Mouse (Mus musculus): ENCODE results near the gene Slc6a4.

Slc6a4 gene

GRCm38 (mm10) chr11:76997916-76998704 lies at the start of gene Slc6a4:
Slc6a4 (plus strand) TSS chr11:76998603.
- no peak for DNase-seq

DNA sequence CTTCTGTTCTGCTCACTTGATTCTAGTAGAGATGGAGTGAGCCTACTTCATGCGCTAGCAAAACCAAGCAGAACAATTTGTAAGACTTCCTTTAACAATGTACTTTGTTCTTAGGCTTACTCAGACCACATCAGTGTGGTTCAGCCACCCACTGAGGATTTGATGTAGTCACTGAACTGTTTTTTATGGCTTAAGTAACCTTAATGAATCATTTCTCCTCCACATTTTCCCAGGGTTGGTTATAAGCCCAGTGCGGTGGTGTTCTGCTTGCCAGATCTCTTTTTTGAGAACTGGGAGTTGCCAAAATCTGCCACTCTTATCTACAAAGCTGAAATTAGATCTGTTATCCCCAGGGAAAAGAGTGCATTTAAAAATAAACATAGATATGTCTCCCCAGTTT lies 44.9 kb upstream of the Slc6a4 start:
- no peak for DNase-seq

GRCm38 (mm10) chr11:76965703-76966102 lies 32.7 kb upstream of the Slc6a4 start:
- no peak for DNase-seq

GRCm38 (mm10) chr11:76970328-76970727 lies 28.1 kb upstream of the Slc6a4 start:
- no peak for DNase-seq

DNA sequence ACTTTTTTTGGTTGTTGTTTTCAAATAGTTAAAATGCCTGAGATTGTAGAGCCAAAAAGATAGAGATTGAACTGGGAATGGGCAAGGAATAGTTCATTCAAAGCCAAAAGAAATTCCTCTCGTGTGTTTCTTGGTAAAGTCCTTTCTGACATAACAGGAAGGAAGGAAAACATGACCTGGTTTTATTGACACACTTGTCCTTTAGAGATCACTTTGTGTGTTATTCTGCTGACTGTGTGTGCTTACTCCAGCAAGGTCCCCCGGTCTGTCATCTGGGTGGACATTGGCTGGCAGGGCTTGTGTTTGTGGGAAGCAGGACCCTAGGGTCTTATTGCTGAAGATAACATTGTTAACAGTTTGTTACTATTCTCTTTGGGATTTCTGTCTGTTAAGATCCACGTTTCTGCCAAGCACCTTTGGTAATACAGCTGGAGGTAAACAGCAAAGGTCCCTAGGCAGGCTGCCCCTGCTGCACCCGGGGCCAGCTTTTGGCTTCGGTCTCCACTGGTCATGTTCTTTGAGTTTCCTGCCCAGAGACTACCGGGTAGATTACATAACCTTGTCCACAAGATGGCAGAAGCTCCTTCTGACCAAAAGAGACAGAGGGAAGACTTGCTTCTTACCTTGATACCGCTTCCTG lies 23.6 kb upstream of the Slc6a4 start:
- DNase-seq = no peak

- no peak for DNase-seq
Observed at GRCm38 (mm10) chr11:76981570-76982141, 16.7 kb upstream of the Slc6a4 start.

- no peak for DNase-seq
Observed at GRCm38 (mm10) chr11:76982415-76982814, 16.0 kb upstream of the Slc6a4 start.

GRCm38 (mm10) chr11:76983641-76984040 lies 14.8 kb upstream of the Slc6a4 start:
- DNase-seq = no peak

- DNase-seq = no peak
Observed at GRCm38 (mm10) chr11:76984173-76984572, 14.2 kb upstream of the Slc6a4 start.

DNA sequence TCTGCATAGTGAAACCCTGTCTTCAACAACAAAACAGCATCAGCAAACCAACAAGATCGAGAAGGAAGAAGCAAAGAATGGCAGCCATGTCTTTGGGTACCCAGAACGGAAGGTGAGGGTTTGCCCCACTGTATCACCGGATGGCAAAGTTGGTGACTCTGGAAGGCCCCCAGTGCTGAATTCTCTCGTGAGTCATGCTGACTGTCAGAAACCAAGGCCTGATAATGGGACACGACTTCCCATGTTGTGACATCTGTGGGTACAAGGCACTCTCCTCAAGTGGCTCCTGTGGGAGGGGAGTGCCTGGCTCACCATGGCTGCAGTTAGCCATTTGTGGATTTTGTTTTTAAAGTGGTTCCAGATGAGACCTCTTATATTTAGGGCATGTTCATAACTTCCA lies 7.6 kb upstream of the Slc6a4 start:
- no peak for DNase-seq

DNA sequence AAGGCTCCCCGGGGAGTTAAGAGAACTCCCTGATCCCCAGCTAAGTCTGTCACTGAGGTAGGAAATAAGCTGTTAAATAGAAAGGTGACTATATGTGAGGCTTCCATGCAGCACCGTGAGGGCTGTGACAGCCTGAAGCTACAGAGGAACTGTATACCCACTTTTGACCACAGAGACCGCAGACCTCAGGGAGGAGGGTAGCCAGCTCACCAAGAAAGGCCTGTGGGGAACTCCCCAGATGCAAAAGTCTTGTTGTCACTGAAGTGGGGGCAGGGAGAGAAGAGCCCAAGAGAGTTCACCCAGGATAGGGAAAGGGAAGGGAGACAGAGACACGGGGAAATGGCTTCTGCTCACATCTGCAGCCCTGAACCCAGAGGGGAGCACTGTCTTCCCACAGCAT lies 5.5 kb upstream of the Slc6a4 start:
- peak; percentile 43 for DNase-seq

- no peak for DNase-seq
Observed at GRCm38 (mm10) chr11:76995966-76996672, 2.3 kb upstream of the Slc6a4 start.

DNA sequence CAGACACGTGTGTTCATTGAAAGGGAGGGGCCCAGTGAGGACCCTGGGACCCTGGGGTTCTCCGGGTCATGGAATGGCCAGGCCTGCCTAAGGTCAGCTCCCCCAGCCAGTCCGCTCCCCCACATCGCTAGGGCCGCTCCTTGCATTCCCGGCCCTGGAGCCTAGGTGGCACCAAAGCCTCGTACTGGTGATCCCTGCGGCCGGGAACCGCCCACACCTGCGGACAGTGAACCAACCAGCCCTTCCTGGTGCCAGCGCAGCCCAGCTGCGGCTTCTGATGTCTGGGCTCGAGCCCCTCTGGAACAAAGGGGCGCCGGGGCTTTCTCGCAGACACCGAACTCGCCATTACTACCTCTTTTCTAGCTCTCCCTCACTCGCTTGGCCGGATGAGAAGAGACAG lies 1.1 kb upstream of the Slc6a4 start:
- peak; percentile 78 for DNase-seq

- DNase-seq = no peak
Observed at GRCm38 (mm10) chr11:76998705-76999226, 363 bp downstream of the Slc6a4 start.

GRCm38 (mm10) chr11:77000741-77001140 lies 2.3 kb downstream of the Slc6a4 start:
- DNase-seq = no peak

DNA sequence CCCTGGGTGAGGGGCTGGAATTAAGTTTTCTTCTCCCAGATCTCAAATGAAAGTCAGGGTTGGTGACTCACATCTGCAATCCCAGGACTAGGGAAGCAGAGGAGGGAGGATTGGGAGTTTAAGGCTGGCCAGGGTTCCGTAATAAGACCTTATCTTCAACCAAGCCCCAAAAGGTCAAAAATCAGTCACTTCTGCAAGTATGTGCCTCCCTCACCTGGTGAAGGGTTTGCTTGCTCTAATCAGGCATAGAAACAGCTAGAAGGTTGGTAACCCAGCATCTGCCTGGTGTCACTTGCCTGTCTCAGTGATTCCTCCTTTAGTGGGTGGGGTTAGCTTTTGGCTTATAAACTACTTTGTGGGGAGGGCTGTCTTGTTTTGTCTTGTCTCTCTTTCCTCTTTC lies 4.0 kb downstream of the Slc6a4 start:
- no peak for DNase-seq

DNA sequence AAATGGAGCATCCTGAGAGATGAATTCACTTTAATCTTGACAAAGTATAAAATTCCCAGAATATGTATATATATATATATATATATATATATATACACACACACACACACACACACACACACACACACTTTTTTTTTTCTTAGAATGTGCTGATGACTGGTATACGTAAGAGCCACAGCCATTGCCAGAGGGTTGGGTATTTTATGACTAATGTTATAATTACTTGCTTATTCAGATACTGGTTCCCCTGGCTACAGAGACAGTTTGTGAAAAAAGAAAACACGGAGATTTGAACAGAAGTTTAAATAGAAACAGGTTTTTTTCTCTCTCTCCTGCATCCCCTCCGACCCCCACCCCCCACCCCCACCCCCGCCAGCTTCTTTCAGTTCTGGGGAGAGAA lies 7.5 kb downstream of the Slc6a4 start:
- DNase-seq = no peak

DNA sequence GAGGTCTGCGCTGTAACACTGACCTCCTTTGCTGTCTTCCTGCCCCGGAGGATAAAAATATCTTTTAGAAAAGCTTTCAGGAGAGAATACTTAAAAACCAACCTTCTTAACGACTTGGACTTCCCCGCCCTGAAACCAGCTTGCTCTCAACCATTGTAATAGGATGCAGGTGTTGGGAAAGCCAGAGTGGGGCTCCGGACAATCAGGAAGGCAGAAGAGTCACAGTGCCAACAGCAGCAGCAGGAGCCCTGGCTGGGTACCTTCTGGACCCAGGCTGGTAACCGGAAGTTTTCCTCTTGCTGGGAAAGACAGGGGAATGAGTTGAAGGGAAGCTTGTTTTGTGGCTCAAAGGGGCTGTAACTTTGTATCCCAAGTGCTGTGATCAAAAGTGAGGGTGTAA lies 8.2 kb downstream of the Slc6a4 start:
- no peak for DNase-seq

- DNase-seq = no peak
Observed at GRCm38 (mm10) chr11:77009069-77010025, 10.9 kb downstream of the Slc6a4 start.

GRCm38 (mm10) chr11:77010762-77011475 lies 12.5 kb downstream of the Slc6a4 start:
- no peak for DNase-seq

GRCm38 (mm10) chr11:77018046-77018445 lies 19.6 kb downstream of the Slc6a4 start:
- DNase-seq = no peak

All from liver (tissue).